Mouse (Mus musculus): ENCODE data around the gene Vipr1.

DNA sequence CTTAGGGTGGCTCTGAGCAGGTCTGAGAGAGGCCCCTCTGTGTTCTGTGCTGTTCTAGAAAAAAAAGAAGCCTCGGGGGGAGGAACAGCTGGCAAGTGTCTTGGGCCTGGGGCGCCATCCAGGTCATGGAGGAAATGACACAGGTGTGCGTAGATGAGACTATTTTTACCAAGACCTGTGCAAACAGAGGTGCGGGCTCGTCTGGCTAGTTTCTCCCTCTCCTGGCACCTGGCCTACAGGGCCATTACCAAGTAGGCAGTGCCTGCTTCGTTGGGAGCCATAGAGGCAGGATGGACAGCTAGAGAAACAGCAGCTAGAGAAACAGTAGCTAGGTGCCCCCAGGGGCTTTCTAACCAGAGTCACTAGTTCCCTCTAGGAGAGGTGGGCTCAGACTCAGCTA is 9.2 kb upstream of the Vipr1 start:
- TF ChIP-seq TAL1 (IDR thresholded peaks at IDR 0.05; ENCODE audit: low read length) (no peak), GATA1 (IDR thresholded peaks at IDR 0.05; ENCODE audit: low read length) (no peak)

All from erythroblast, embryonic 14.5 days (primary cell).